Mouse (Mus musculus) yolk sac, embryonic 10.5 days (tissue): ENCODE data around the gene Gstt2.

Experiments
- DNase-seq: peaks from one replicate; pipeline ENCODE4 v3.0.0-alpha.2; 2017; ENCODE audit warnings: low spot score

The Gstt2 gene

GRCm38 (mm10) chr10:75827668-75828360, 9.4 kb downstream of the Gstt2 start:
- no peak for DNase-seq

DNA sequence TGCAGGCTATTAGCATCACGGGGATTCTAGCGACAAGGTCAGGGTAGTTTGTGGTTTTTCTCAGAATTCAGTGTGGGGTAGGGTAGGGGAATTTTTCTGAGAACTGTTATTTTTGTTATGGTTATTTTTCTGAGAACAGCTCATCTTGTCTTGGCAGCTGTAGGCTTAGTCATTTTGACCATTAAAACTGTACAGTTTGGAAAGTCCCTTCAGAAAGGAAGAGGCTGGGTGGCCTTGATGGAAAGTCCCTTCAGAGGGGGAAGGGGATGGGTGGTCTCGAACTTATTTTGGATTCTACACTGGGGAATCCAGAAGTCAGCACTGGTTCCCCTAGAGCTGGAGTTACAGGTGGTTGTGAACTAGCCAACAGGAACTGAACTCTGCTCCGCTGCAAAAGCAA, 12.7 kb downstream of the Gstt2 start:
- DNase-seq: no peak

DNA sequence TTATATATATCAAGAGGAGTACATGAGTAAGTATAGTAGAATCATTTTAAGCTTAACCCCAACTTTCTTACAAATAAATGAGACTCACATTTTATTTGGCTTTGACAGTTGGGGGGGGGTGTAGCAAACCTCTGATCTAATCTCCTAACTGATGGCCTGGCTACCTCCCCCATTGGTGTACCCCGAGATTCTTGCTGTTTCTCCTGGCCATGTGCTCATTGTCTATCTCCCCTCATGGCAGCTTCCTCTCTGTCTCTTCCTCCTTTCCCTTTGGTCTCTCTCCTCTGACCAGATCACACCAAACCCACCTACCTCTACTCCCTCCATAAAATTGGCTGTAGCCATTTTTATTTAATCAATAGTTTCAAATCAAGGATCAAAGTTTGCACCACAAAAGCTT, 13.4 kb downstream of the Gstt2 start:
- DNase-seq: no peak

DNA sequence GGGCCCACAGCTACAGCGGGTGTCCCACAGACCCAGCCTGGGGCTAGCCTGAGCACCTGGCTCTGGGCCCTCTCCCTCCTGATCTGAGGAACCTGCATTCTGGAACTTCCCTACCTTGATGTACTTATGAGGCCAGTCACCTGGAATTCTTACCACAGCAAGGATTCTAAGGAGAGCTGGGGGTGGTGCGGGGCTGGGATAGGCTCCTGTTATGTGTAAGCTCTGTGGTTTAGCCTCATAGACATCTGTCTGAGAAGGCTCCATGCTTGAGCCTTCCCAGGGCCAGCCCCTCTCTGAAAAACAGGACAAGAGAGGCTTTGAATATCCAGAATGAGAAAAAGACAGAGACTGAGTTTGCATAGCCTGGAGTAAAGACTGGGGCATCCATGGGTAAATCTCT, 14.8 kb downstream of the Gstt2 start, which contains the start of gene Gstt4:
Gstt4 (minus strand) TSS at position 101 of the 400 bp plus-strand sequence.
- no peak for DNase-seq

DNA sequence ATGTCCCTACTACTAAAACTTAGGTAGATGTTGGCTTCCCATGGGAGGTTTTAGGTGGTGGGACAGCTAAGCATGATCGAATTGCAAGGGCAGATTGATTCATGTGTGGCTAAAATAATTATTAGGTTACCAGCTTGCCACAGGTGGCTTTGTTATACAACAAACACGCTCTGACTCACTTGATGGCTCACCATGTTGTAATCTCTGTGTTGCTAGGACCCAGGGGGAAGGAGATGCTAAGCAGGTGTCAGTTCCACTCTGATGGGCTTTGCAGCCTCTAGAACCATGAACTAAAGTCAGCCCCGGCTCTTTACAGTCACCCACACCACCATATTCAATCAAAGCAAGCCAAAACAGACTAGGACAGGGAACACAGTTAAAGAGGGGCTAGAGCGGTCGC, 17.3 kb downstream of the Gstt2 start:
- DNase-seq: no peak

GRCm38 (mm10) chr10:75818641-75819040, 18.6 kb downstream of the Gstt2 start:
- DNase-seq: no peak

DNA sequence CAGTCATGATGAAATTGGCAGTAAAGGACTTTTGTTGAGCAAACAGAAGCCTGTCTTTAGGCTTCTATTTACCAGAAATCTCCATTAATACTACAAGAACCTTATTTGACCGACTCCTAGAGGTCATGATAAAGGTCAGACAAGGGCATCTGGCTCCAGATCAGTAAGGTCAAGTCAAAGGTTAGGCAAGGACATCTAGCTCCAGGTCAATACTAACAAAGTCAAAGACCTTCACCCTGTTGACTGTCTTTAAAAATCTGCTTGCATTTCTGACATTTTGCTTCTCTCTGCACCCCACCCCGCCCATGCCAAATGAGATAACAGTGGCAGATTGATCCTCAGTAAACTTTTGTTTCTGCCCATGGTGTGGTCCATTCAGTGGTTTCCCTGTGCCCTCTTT, 33.0 kb downstream of the Gstt2 start:
- DNase-seq: no peak

GRCm38 (mm10) chr10:75798176-75798696, 39.0 kb downstream of the Gstt2 start, which contains the start of gene Gstt1:
TSS of gene Gstt1 (minus strand) at chr10:75798584.
- DNase-seq: peak; percentile 31

GRCm38 (mm10) chr10:75797619-75798175, 39.5 kb downstream of the Gstt2 start:
- DNase-seq: peak; percentile 49

DNA sequence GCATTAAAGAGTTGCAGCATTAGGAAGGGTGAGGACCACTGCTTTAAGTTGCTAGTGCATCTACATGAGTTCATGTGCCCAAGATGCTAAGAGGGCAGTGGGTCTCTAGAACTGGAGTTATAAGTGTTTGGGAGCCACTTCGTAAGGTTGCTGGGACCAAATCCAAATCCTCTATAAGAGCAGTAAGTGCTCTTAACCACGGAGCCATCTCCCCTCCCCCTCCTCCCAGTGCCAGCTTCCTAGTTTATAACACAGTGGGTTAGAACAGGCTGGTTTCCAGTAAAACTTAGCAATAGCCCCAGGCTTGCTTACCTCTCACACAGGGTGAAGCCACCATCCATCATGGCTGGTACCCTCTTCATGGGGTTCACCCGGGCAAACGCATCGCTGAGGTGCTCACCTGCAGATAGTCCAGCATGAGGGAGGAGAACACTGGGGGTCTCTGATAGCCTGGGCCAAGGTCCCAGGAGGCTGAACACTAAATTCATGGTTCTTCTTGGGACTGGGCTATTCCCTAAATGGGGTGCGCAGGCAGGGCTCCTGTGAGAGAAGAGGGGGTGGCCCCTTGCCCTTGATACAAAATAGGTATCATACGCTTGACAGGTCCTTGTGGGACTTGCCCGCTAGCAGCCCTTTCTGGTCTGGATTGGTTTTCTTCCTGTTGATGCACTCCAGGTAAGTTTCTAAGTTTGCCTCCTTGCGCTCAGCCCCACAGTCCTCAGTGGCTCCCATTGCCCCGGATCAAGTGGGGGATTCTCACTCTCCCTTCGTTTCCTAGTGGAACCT, 40.3 kb downstream of the Gstt2 start:
- no peak for DNase-seq

GRCm38 (mm10) chr10:75794880-75795279, 42.3 kb downstream of the Gstt2 start:
- peak; percentile 59 for DNase-seq

GRCm38 (mm10) chr10:75790773-75791172, 46.5 kb downstream of the Gstt2 start:
- peak; percentile 39 for DNase-seq

- DNase-seq: peak; percentile 81
Observed at GRCm38 (mm10) chr10:75789841-75790240, 47.4 kb downstream of the Gstt2 start.

DNA sequence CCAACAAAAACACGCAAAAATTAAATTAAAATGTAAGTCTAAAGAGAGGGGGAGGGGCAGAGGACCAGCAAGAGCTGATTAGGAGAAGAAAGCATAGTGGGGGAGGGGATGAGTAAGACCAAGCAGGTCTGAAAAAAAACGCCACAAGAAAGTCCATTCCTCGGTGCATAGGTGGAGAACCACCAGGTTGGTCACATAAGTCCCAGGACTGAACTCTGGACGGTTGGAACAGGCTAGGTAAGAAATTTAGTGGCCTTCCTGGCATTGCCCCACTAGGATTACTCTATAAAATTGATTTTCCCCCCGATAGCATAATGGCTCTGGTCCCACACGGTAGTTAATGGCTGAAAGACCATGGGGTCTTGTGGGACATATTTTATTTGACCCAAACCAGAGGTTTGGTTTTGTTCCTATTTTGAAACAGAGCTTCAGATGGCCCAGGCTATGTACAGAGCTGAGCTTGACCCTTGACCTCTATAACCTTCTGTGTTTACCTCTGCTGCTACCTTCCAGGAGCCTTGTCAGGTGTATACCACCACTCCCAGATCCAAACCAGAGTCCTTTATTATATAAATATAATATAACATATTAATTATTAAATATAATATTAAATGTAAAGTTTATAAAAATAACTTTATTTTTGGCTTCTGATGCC, 48.0 kb downstream of the Gstt2 start:
- DNase-seq: peak; percentile 68

DNA sequence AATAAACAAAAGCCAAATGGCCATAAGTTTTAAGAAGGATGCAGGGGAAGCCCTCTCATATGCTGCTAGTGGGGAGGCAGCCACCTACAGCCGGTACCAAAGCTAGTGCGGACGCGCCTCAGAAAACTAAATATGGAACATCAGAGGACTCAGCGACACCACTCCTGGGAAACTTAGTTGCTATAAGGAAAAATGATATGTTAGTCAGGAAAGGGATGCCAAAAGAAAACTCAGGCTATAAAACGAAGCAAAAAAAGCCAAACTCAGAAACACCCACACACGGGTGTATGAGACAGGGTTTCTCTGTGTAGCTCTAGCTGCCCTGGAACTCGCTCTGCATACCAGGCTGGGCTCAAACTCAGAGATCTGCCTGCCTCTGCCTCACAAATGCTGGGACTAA, 48.9 kb downstream of the Gstt2 start:
- DNase-seq: no peak

DNA sequence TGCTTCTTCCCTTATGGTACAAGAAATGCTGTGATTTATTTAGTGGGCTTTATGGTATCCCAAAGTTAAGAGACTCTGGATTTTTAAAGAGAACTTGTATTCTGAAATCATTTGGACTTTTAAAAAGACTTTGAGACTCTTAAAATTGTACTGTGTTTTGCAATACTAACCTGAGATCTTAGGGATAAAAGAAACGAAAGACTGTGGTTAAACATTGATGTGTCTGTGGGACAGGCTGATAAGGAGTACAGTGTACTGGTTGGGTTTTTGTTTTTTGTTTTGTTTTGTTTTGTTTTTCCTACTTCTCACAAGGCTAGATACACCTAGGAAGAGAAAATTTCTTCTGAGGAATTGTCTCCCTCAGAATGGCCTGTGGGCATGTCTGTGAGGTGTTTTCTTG, 51.8 kb downstream of the Gstt2 start:
- DNase-seq: no peak
